Mouse (Mus musculus) midbrain, embryonic 12.5 days (tissue): ENCODE data around the gene Fdx1l. TPM values are rescaled to one million over a fixed set of nuclear protein-coding genes. Genes with fewer than 3 reads are reported as not detected.

Source experiments
- ATAC-seq: fragments of 200-750 bp; cut with Nextera tagmentation; 2 replicates; pipeline ENCODE4 v1.8.0; 2017; ENCODE audit warnings: low read depth, moderate TSS enrichment, moderate library complexity; ENCODE audit not compliant: low FRiP score
- H3K27ac ChIP-seq: fragments of 300-500 bp; sonication (generic); replicated peaks from 2 replicates; pipeline ENCODE4 v1.5.1; 2016; ENCODE audit warnings: mild to moderate bottlenecking
- H3K27me3 ChIP-seq: fragments of 300-500 bp; sonication (generic); 2 replicates; pipeline ENCODE4 v1.6.1; 2016; ENCODE audit warnings: mild to moderate bottlenecking
- H3K36me3 ChIP-seq: fragments of 300-500 bp; sonication (generic); 2 replicates; pipeline ENCODE4 v1.6.1; 2016
- H3K4me1 ChIP-seq: fragments of 300-500 bp; sonication (generic); 2 replicates; pipeline ENCODE4 v1.6.1; 2016
- H3K4me2 ChIP-seq: fragments of 300-500 bp; sonication (generic); replicated peaks from 2 replicates; pipeline ENCODE4 v1.6.1; 2016; ENCODE audit warnings: mild to moderate bottlenecking, moderate library complexity
- H3K4me3 ChIP-seq: fragments of 300-500 bp; sonication (generic); 2 replicates; pipeline ENCODE4 v1.5.1; 2016; ENCODE audit warnings: mild to moderate bottlenecking
- H3K9ac ChIP-seq: fragments of 300-500 bp; sonication (generic); replicated peaks from 2 replicates; pipeline ENCODE4 v1.6.1; 2016; ENCODE audit warnings: mild to moderate bottlenecking, moderate library complexity
- H3K9me3 ChIP-seq: fragments of 300-500 bp; sonication (generic); 2 replicates; pipeline ENCODE4 v1.6.1; 2016; ENCODE audit warnings: mild to moderate bottlenecking
- WGBS: fragments of 180-500 bp; shearing (Covaris S2); methylation state at CpG from one replicate; pipeline ENCODE4 v1.1.7; 2016; 5-methylcytosine and 5-hydroxymethylcytosine counted together
- microRNA counts: library from miRNA; unstranded; fragments of <30 nt; microRNA quantifications from one replicate; lab custom pipeline; 2017
- microRNA-seq: library from miRNA; unstranded; fragments of <30 nt; microRNA quantifications from one replicate; pipeline ENCODE4, GENCODE M21; 2017
- polyA plus RNA-seq: library from polyadenylated mRNA; unstranded; fragments of >200 nt; fragmentation: Nextera tagmentation; extraction: Ambion mirVana; gene quantifications from 2 replicates; pipeline ENCODE4 v1.2.1, GENCODE M21; 2016

Gene Fdx1l
- polyA plus RNA-seq, 1 experiment from 2014 or later = 40.7 TPM

GRCm38 (mm10) chr9:21022288-21022687, 51.1 kb downstream of the Fdx1l start:
- 64% methylated on average over 6 of the region's 6 CpGs for WGBS

GRCm38 (mm10) chr9:21021363-21021762, 52.1 kb downstream of the Fdx1l start:
- Histone ChIP-seq H3K4me3 (no peak overlapping the region), H3K9ac (no peak overlapping the region), H3K4me2 (no peak overlapping the region), H3K9me3 (no peaks in the 10 kb centered on the region), H3K36me3 (no peaks in the 10 kb centered on the region), H3K27me3 (peaks cover 66% of the 10 kb centered on the region), H3K27ac (no peak overlapping the region), H3K4me1 (no peaks in the 10 kb centered on the region)
- no peak for ATAC-seq
- WGBS = 83% methylated on average over 3 of the region's 3 CpGs

More at GRCm38 (mm10) chr9:21022288-21022687, 51.1 kb downstream of the Fdx1l start:
- no peaks in the 10 kb centered on the region for H3K36me3 ChIP-seq
- no peak for ATAC-seq
- H3K27me3 ChIP-seq = peaks cover 66% of the 10 kb centered on the region
- H3K4me1 ChIP-seq = no peaks in the 10 kb centered on the region
- no peak overlapping the region for H3K27ac ChIP-seq
- no peak overlapping the region for H3K4me2 ChIP-seq
- H3K4me3 ChIP-seq = no peak overlapping the region
- no peaks in the 10 kb centered on the region for H3K9me3 ChIP-seq
- no peak overlapping the region for H3K9ac ChIP-seq

- no peak for ATAC-seq
- Histone ChIP-seq H3K27ac (no peak overlapping the region), H3K36me3 (no peaks in the 10 kb centered on the region), H3K4me1 (peaks cover 8% of the 10 kb centered on the region), H3K4me3 (no peak overlapping the region), H3K4me2 (no peak overlapping the region), H3K9ac (no peak overlapping the region), H3K9me3 (no peaks in the 10 kb centered on the region), H3K27me3 (peaks cover 79% of the 10 kb centered on the region)
- WGBS = 78% methylated on average over 2 of the region's 2 CpGs
Measured at GRCm38 (mm10) chr9:21018600-21018999, 54.8 kb downstream of the Fdx1l start.

MicroRNAs within 50 kb of the gene (microRNA counts, 519-probe panel; counts per million panel counts)
- microRNA mmu-miR-1900 (lab: Ali Mortazavi, UCI) = 5,279 counts per million, percentile 49 among the panel's probes with 10 or more counts

Small RNA genes lying within 50 kb of the gene (microRNA-seq; reads per million reads assigned to microRNA genes)
- gene Mir1900 = not detected
- 2.1 reads per million for gene Mir7082

Other genes with a start within 250 kb of the Fdx1l start
- gene A230050P20Rik, start 205.0 kb downstream of the Fdx1l start, polyA plus RNA-seq = 1.3 and 1.8 TPM in 2 replicates
- gene Angptl6, start 193.9 kb downstream of the Fdx1l start, polyA plus RNA-seq = 4.3 TPM in 2 replicates
- 55.3 and 62.7 TPM in 2 replicates for gene Ppan, start 185.4 kb downstream of the Fdx1l start, polyA plus RNA-seq
- gene Eif3g, start 175.0 kb downstream of the Fdx1l start, polyA plus RNA-seq = 298 and 321 TPM in 2 replicates
- 109 and 113 TPM in 2 replicates for gene Dnmt1, start 113.7 kb downstream of the Fdx1l start, polyA plus RNA-seq
- gene S1pr2, start 96.8 kb downstream of the Fdx1l start, polyA plus RNA-seq = 20.6 and 22.6 TPM in 2 replicates
- 101 and 109 TPM in 2 replicates for gene Mrpl4, start 70.9 kb downstream of the Fdx1l start, polyA plus RNA-seq
- gene Icam1, start 57.6 kb downstream of the Fdx1l start, polyA plus RNA-seq = 3.5 and 5.0 TPM in 2 replicates
- gene Icam4, start 44.2 kb downstream of the Fdx1l start, polyA plus RNA-seq = 1.1 and 1.3 TPM in 2 replicates
- 0.08 TPM in 1 of 2 replicates, not detected in the other for gene Icam5, start 41.5 kb downstream of the Fdx1l start, polyA plus RNA-seq
- 0.98 and 3.1 TPM in 2 replicates for gene Zglp1, start 6.5 kb downstream of the Fdx1l start, polyA plus RNA-seq
- 0.89 and 1.6 TPM in 2 replicates for gene Gm49373, start 518 bp downstream of the Fdx1l start, polyA plus RNA-seq
- 2.3 and 2.9 TPM in 2 replicates for gene Gm38431, start 18.4 kb upstream of the Fdx1l start, polyA plus RNA-seq
- 66.7 and 69.8 TPM in 2 replicates for gene Raver1, start 18.4 kb upstream of the Fdx1l start, polyA plus RNA-seq
- gene Tyk2, start 57.6 kb upstream of the Fdx1l start, polyA plus RNA-seq = 12.8 and 14.1 TPM in 2 replicates
- 278 and 283 TPM in 2 replicates for gene Cdc37, start 76.4 kb upstream of the Fdx1l start, polyA plus RNA-seq
- 11.3 and 11.5 TPM in 2 replicates for gene Pde4a, start 92.1 kb upstream of the Fdx1l start, polyA plus RNA-seq
- 52.3 and 52.6 TPM in 2 replicates for gene Keap1, start 165.7 kb upstream of the Fdx1l start, polyA plus RNA-seq
- gene S1pr5, start 174.8 kb upstream of the Fdx1l start, polyA plus RNA-seq = 0.38 and 0.50 TPM in 2 replicates
- 50.3 and 52.3 TPM in 2 replicates for gene Atg4d, start 191.7 kb upstream of the Fdx1l start, polyA plus RNA-seq
- 18.4 and 21.1 TPM in 2 replicates for gene Kri1, start 214.4 kb upstream of the Fdx1l start, polyA plus RNA-seq
- gene Cdkn2d, start 217.8 kb upstream of the Fdx1l start, polyA plus RNA-seq = 63.6 and 72.1 TPM in 2 replicates
- gene Ap1m2, start 238.7 kb upstream of the Fdx1l start, polyA plus RNA-seq = 0.39 and 0.78 TPM in 2 replicates
- gene Slc44a2, start 247.1 kb upstream of the Fdx1l start, polyA plus RNA-seq = 71.3 and 74.1 TPM in 2 replicates